In genomic region chr12:82326438-82326837, GRCm38 (mm10) we compare ENCODE assay signal across 24 mouse cellular contexts.
A peak's percentile ranks its signal among the peaks of the same experiment; 100 is the strongest.
DNase-seq lines count a peak whose midpoint lies in the region; ATAC-seq and TF ChIP-seq lines count a peak whose summit lies in the region.
"Had no signal": no experiment of that assay in that cellular context is flagged by ENCODE, and none has a peak within 500 bp of the region (broad histone marks: within the 10 kb centered on the region; RNA-seq: fewer than 3 reads in every experiment).

No protein-coding gene starts in this region.

- H3K27me3 ChIP-seq in lung, embryonic 14.5 days (ENCODE audit: insufficient read depth, low read length), result no peaks in the 10 kb centered on the region
- H3K27me3 ChIP-seq: embryonic facial prominence, embryonic 15.5 days; hindbrain, embryonic 12.5 days; limb, embryonic 12.5 days; midbrain, embryonic 12.5 days had no signal

- H3K9ac ChIP-seq in lung, embryonic 14.5 days, result no peak overlapping the region
- H3K9ac ChIP-seq: embryonic facial prominence, embryonic 15.5 days; forebrain, postnatal 0 days; hindbrain, embryonic 12.5 days; limb, embryonic 12.5 days; midbrain, embryonic 12.5 days had no signal

- no peaks in the 10 kb centered on the region for H3K4me1 ChIP-seq in lung, embryonic 14.5 days (ENCODE audit: insufficient read depth)
- H3K4me1 ChIP-seq: midbrain, embryonic 12.5 days had no signal

- no peak overlapping the region for H3K4me2 ChIP-seq in lung, embryonic 14.5 days
- H3K4me2 ChIP-seq: embryonic facial prominence, embryonic 15.5 days; hindbrain, embryonic 12.5 days; limb, embryonic 12.5 days; liver, embryonic 11.5 days; midbrain, embryonic 12.5 days had no signal

- TF ChIP-seq CTCF in lung, embryonic 14.5 days (IDR thresholded peaks at IDR 0.05; ENCODE audit: low read depth), result no peak

- H3K4me3 ChIP-seq in lung, embryonic 14.5 days (ENCODE audit: low read depth, low read length), result no peak overlapping the region
- H3K4me3 ChIP-seq: embryonic facial prominence, embryonic 15.5 days; heart, adult 2 months; hindbrain, embryonic 12.5 days; limb, embryonic 12.5 days; midbrain, embryonic 12.5 days had no signal

- no peak overlapping the region for H3K27ac ChIP-seq in lung, embryonic 14.5 days (ENCODE audit: low read depth)
- H3K27ac ChIP-seq: embryonic facial prominence, embryonic 15.5 days; heart, adult 2 months; hindbrain, embryonic 12.5 days; limb, embryonic 12.5 days; midbrain, embryonic 12.5 days had no signal

- ATAC-seq in lung, embryonic 14.5 days (ENCODE audit: insufficient read depth), result no peak
- no peak for ATAC-seq in monocyte, adult 5-6 weeks (replicated peaks; ENCODE audit: insufficient number of reproducible peaks, low FRiP score, low TSS enrichment, poor library complexity, severe bottlenecking)
- ATAC-seq: forebrain, postnatal 0 days had no signal

- no peaks in the 10 kb centered on the region for H3K9me3 ChIP-seq in lung, embryonic 14.5 days (ENCODE audit: low read depth, low read length)
- H3K9me3 ChIP-seq: embryonic facial prominence, embryonic 15.5 days; hindbrain, embryonic 12.5 days; limb, embryonic 12.5 days; midbrain, embryonic 12.5 days had no signal

- 66% methylated on average over 8 of the region's 8 CpGs for whole genome bisulfite sequencing in lung, embryonic 14.5 days

- peak; percentile 16 for DNase-seq in lung, embryonic 14.5 days
- DNase-seq in lung, postnatal 4 days, result no peak
- DNase-seq in T-cell, adult 2 months (ENCODE audit: low spot score), result peak; percentile 45
- peak; percentile 69 for DNase-seq in naive thymus-derived CD4-positive, alpha-beta T cell, adult 2 months (ENCODE audit: low read depth)
- DNase-seq in testis, postnatal 10 days (ENCODE audit: low spot score), result no peak
- DNase-seq in frontal cortex, postnatal 14 days (ENCODE audit: low spot score in 2 of 2), result no peak
- DNase-seq: adrenal gland, adult 2 months; cerebellum, adult 2 months; cerebellum, postnatal 36 days; embryo, embryonic 11 days; forebrain, postnatal 0 days; gastrocnemius, postnatal 25 days; heart, adult 2 months; kidney, adult 18-20 months; kidney, postnatal 36 days; lung, adult 18-20 months; lung, postnatal 14 days; thymus, adult 2 months had no signal

- no peaks in the 10 kb centered on the region for H3K36me3 ChIP-seq in lung, embryonic 14.5 days (ENCODE audit: insufficient read depth)
- H3K36me3 ChIP-seq: embryonic facial prominence, embryonic 15.5 days; hindbrain, embryonic 12.5 days; limb, embryonic 12.5 days; midbrain, embryonic 12.5 days had no signal

Comparison
In these comparisons a context has a peak if more than half of its experiments do, and no peak if none do; other contexts are left out.
1. DNase-seq: peak in lung, embryonic 14.5 days (single experiment), T-cell, adult 2 months (single experiment) and naive thymus-derived CD4-positive, alpha-beta T cell, adult 2 months (single experiment); none in lung, postnatal 4 days (0 of 2), testis, postnatal 10 days (single experiment) and frontal cortex, postnatal 14 days (0 of 2).